Mouse (Mus musculus) liver, adult 2 months (tissue): ENCODE measurements around the gene Iqca. TPM values are rescaled to one million over a fixed set of nuclear protein-coding genes. Genes with fewer than 3 reads are reported as not detected.

Experiments
- DNase-seq: peaks from one replicate; pipeline ENCODE4 v3.0.0-alpha.2; 2011; ENCODE audit warnings: low read depth, low spot score; ENCODE audit errors: extremely low read depth
- H3K27ac ChIP-seq: fragments of 200-500 bp; replicated peaks from 2 replicates; pipeline ENCODE4 v1.5.1; 2012; ENCODE audit warnings: low read depth, mild to moderate bottlenecking, control low read depth, inconsistent platforms, low read length; ENCODE audit not compliant: insufficient read depth
- H3K27me3 ChIP-seq: fragments of 200-500 bp; 2 replicates; pipeline ENCODE4 v1.6.1; 2012; ENCODE audit warnings: mild to moderate bottlenecking, moderate library complexity, low read length, inconsistent platforms; ENCODE audit not compliant: control insufficient read depth, insufficient read depth
- H3K36me3 ChIP-seq: fragments of 200-500 bp; 2 replicates; pipeline ENCODE4 v1.6.1; 2012; ENCODE audit warnings: low read length, inconsistent platforms; ENCODE audit not compliant: control insufficient read depth, insufficient read depth
- H3K4me1 ChIP-seq: fragments of 200-500 bp; 2 replicates; pipeline ENCODE4 v1.6.1; 2011; ENCODE audit warnings: low read length; ENCODE audit not compliant: control insufficient read depth, insufficient read depth
- H3K4me3 ChIP-seq: fragments of 200-500 bp; 2 replicates; pipeline ENCODE4 v1.5.1; 2011; ENCODE audit warnings: low read depth, mild to moderate bottlenecking, control low read depth, low read length, moderate library complexity; ENCODE audit not compliant: insufficient read depth
- H3K79me2 ChIP-seq: fragments of 200-500 bp; 2 replicates; pipeline ENCODE4 v1.6.1; 2012; ENCODE audit warnings: inconsistent platforms, mild to moderate bottlenecking, low read length, moderate library complexity; ENCODE audit not compliant: control insufficient read depth, insufficient read depth
- H3K9ac ChIP-seq: fragments of 200-500 bp; 2 replicates; pipeline ENCODE4 v1.6.1; 2012; ENCODE audit warnings: low read depth, mild to moderate bottlenecking, control low read depth, inconsistent platforms, low read length
- CTCF ChIP-seq: fragments of 200-500 bp; IDR thresholded peaks from 2 replicates; pipeline ENCODE4 v1.5.1; 2011; ENCODE audit warnings: low read depth, low read length, control low read depth
- POLR2A ChIP-seq: fragments of 200-500 bp; IDR thresholded peaks from 2 replicates; pipeline ENCODE4 v1.6.1; 2011; ENCODE audit warnings: low read length, control low read depth; ENCODE audit not compliant: insufficient read depth; ENCODE audit errors: extremely low read depth
- WGBS: fragments of 180-500 bp; shearing (Covaris S2); methylation state at CpG from one replicate; pipeline ENCODE4 v1.1.7; 2018; 5-methylcytosine and 5-hydroxymethylcytosine counted together
- polyA plus RNA-seq: library from polyadenylated mRNA; depleted of rRNA; stranded (reverse); fragments of >200 nt; gene quantifications from 2 replicates; pipeline ENCODE4 v1.2.3, GENCODE M21; 2012
- total RNA-seq: library from RNA; depleted of rRNA; stranded (reverse); fragments of >200 nt; gene quantifications from 2 replicates; pipeline ENCODE4 v1.2.3, GENCODE M21; 2014

Iqca gene
- total and polyA plus RNA-seq, 2 experiments = not detected

GRCm38 (mm10) chr1:90100360-90101232 is 52.6 kb downstream of the Iqca start:
- H3K79me2 ChIP-seq = no peaks in the 10 kb centered on the region
- no peak overlapping the region for H3K27ac ChIP-seq
- no peak for DNase-seq
- H3K27me3 ChIP-seq = peaks cover 2% of the 10 kb centered on the region; the same call in 1 of the 2 replicates
- no peak overlapping the region for H3K9ac ChIP-seq
- H3K4me3 ChIP-seq = no peak overlapping the region
- no peaks in the 10 kb centered on the region for H3K36me3 ChIP-seq
- TF ChIP-seq POLR2A (no peak), CTCF (no peak)
- H3K4me1 ChIP-seq = no peaks in the 10 kb centered on the region
- 81% methylated on average over 10 of the region's 10 CpGs for WGBS

- Histone ChIP-seq H3K9ac (no peak overlapping the region), H3K4me3 (no peak overlapping the region), H3K27me3 (no peaks in the 10 kb centered on the region), H3K27ac (no peak overlapping the region), H3K79me2 (no peaks in the 10 kb centered on the region), H3K36me3 (no peaks in the 10 kb centered on the region), H3K4me1 (no peaks in the 10 kb centered on the region)
- 72% methylated on average over 10 of the region's 10 CpGs for WGBS
- no peak for DNase-seq
- TF ChIP-seq POLR2A (no peak), CTCF (no peak)
Measured at GRCm38 (mm10) chr1:90092816-90093493, 60.2 kb downstream of the Iqca start.

GRCm38 (mm10) chr1:90088192-90088990 is 64.8 kb downstream of the Iqca start:
- WGBS = 92% methylated on average over 6 of the region's 6 CpGs
- no peak for DNase-seq
- H3K9ac ChIP-seq = no peak overlapping the region
- no peak for TF ChIP-seq CTCF
- TF ChIP-seq POLR2A = no peak
- no peaks in the 10 kb centered on the region for H3K79me2 ChIP-seq
- H3K36me3 ChIP-seq = no peaks in the 10 kb centered on the region
- no peaks in the 10 kb centered on the region for H3K4me1 ChIP-seq
- no peaks in the 10 kb centered on the region for H3K27me3 ChIP-seq
- H3K4me3 ChIP-seq = no peak overlapping the region
- no peak overlapping the region for H3K27ac ChIP-seq

GRCm38 (mm10) chr1:90086461-90086860 is 66.7 kb downstream of the Iqca start:
- no peak for TF ChIP-seq POLR2A
- TF ChIP-seq CTCF = no peak
- no peak for DNase-seq
- 89% methylated on average over 10 of the region's 10 CpGs for WGBS

GRCm38 (mm10) chr1:90085526-90086157 is 67.6 kb downstream of the Iqca start:
- Histone ChIP-seq H3K4me3 (no peak overlapping the region), H3K27me3 (no peaks in the 10 kb centered on the region), H3K4me1 (no peaks in the 10 kb centered on the region), H3K36me3 (no peaks in the 10 kb centered on the region), H3K27ac (no peak overlapping the region), H3K9ac (no peak overlapping the region), H3K79me2 (no peaks in the 10 kb centered on the region)
- TF ChIP-seq CTCF (no peak), POLR2A (no peak)
- DNase-seq = no peak
- WGBS = 78% methylated on average over 6 of the region's 6 CpGs

More at GRCm38 (mm10) chr1:90086461-90086860, 66.7 kb downstream of the Iqca start:
- H3K27ac ChIP-seq = no peak overlapping the region
- H3K4me1 ChIP-seq = no peaks in the 10 kb centered on the region
- H3K36me3 ChIP-seq = no peaks in the 10 kb centered on the region
- H3K27me3 ChIP-seq = no peaks in the 10 kb centered on the region
- no peaks in the 10 kb centered on the region for H3K79me2 ChIP-seq
- H3K4me3 ChIP-seq = no peak overlapping the region
- no peak overlapping the region for H3K9ac ChIP-seq
